Mouse (Mus musculus) spleen, adult 2 months (tissue): Measurements from ENCODE around the gene Sdk1. TPM values are rescaled to one million over a fixed set of nuclear protein-coding genes. Genes with fewer than 3 reads are reported as not detected.
A peak's percentile ranks its signal among the peaks of the same experiment; 100 is the strongest.

ENCODE experiments used
- DNase-seq, 2 experiments: peaks; one replicate each; pipeline versions ENCODE4 v3.0.0 to v3.0.0-alpha.2; 2012 to 2021; ENCODE audit warnings: low spot score in 2 of 2, low read depth in 1 of 2
- H3K27ac ChIP-seq: fragments of 200-500 bp; 2 replicates; pipeline ENCODE4 v1.5.1; 2012; ENCODE audit warnings: low read length, inconsistent platforms; ENCODE audit not compliant: insufficient read depth
- H3K27me3 ChIP-seq: fragments of 200-500 bp; 2 replicates; pipeline ENCODE4 v1.6.1; 2012; ENCODE audit warnings: mild to moderate bottlenecking, moderate library complexity, low read length, inconsistent platforms; ENCODE audit not compliant: control insufficient read depth, insufficient read depth
- H3K36me3 ChIP-seq: fragments of 200-500 bp; 2 replicates; pipeline ENCODE4 v1.6.1; 2012; ENCODE audit warnings: mild to moderate bottlenecking, low read length, inconsistent platforms; ENCODE audit not compliant: control insufficient read depth, insufficient read depth
- H3K4me1 ChIP-seq: fragments of 200-500 bp; 2 replicates; pipeline ENCODE4 v1.6.1; 2011; ENCODE audit warnings: inconsistent platforms; ENCODE audit not compliant: control insufficient read depth, insufficient read depth, insufficient read length
- H3K4me3 ChIP-seq: fragments of 200-500 bp; 2 replicates; pipeline ENCODE4 v1.5.1; 2011; ENCODE audit warnings: mild to moderate bottlenecking, inconsistent platforms; ENCODE audit not compliant: insufficient read depth, insufficient read length; ENCODE audit errors: extremely low read depth
- CTCF ChIP-seq: fragments of 200-500 bp; IDR thresholded peaks from 2 replicates; pipeline ENCODE4 v1.5.1; 2011; ENCODE audit warnings: mild to moderate bottlenecking, inconsistent platforms; ENCODE audit not compliant: insufficient read depth, insufficient read length, insufficient replicate concordance; ENCODE audit errors: extremely low read depth
- POLR2A ChIP-seq: fragments of 200-500 bp; IDR thresholded peaks from 2 replicates; pipeline ENCODE4 v1.6.1; 2011; ENCODE audit warnings: low read depth, low read length, inconsistent platforms
- WGBS: fragments of 180-500 bp; shearing (Covaris S2); methylation state at CpG from one replicate; pipeline ENCODE4 v1.1.7; 2018; 5-methylcytosine and 5-hydroxymethylcytosine counted together
- polyA plus RNA-seq: library from polyadenylated mRNA; depleted of rRNA; stranded (reverse); fragments of >200 nt; gene quantifications from 2 replicates; pipeline ENCODE4 v1.2.3, GENCODE M21; 2012

The Sdk1 gene
- polyA plus RNA-seq, 1 experiment: 0.62 TPM

DNA sequence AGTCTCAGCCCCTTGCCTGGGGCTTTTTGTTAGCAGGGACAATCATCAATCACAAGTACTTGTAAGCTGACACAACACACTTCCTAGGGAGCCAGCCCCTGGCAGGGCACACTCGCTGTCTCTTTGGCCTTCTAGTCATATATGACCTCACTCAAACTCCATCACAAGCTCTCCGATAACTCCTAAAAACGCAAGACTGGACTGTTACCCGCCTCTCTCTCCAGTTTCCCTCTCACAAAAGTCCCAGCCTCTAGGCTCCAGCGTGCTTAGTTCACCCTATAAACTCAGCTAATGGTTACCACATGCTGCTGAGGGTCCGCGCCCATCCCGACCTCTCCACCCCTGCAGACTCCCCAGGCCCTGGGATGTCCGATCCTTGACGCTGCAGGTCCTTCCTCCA is 849 bp upstream of the Sdk1 start:
- WGBS: 8% methylated on average over 10 of the region's 10 CpGs
- H3K4me1 ChIP-seq: peaks cover 5% of the 10 kb centered on the region; the same call in 1 of the 2 replicates
- no peak overlapping the region for H3K27ac ChIP-seq
- no peak overlapping the region for H3K4me3 ChIP-seq
- H3K36me3 ChIP-seq: no peaks in the 10 kb centered on the region
- no peak for TF ChIP-seq POLR2A
- TF ChIP-seq CTCF: no peak
- H3K27me3 ChIP-seq: peaks cover 26% of the 10 kb centered on the region
- DNase-seq: no peak

DNA sequence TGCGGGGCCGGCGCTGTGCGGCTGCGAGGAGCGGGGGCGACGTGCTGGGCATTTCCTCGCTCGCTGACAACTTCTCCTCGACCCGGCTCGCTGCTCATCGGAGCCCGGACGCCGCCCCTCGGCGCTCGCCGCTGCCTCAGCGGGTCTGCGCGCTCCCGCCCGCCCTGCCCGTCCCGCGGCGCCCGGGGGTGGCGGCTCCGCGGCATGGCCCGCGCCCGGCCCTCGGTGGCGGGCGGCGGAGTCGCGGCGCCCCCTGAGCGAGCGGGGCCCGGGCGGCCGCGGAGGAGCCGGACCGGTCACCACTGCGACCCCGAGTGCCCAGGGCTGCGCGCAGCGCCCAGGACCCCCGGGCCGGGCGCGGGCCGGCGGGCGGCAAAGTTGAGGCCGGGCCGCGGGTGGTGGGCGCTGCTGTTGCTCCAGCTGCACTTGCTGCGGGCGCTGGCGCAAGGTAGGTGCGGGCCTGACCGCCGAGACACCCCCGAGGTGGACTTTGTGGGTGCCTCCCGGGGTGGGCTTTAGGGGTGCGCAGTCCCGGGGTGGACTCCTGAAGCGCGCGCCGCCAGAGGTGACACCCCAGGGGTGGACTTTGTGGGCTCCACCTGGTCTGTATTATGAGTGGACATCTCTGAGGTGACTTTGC is 475 bp downstream of the Sdk1 start:
- DNase-seq: no peak
- peak overlapping the region; percentile 60 for H3K4me3 ChIP-seq
- whole genome bisulfite sequencing: 2% methylated on average over 75 of the region's 82 CpGs
- H3K36me3 ChIP-seq: no peaks in the 10 kb centered on the region
- peaks cover 5% of the 10 kb centered on the region; the same call in 1 of the 2 replicates for H3K4me1 ChIP-seq
- H3K27ac ChIP-seq: no peak overlapping the region
- TF ChIP-seq POLR2A (no peak), CTCF (no peak)
- H3K27me3 ChIP-seq: peaks cover 26% of the 10 kb centered on the region

DNA sequence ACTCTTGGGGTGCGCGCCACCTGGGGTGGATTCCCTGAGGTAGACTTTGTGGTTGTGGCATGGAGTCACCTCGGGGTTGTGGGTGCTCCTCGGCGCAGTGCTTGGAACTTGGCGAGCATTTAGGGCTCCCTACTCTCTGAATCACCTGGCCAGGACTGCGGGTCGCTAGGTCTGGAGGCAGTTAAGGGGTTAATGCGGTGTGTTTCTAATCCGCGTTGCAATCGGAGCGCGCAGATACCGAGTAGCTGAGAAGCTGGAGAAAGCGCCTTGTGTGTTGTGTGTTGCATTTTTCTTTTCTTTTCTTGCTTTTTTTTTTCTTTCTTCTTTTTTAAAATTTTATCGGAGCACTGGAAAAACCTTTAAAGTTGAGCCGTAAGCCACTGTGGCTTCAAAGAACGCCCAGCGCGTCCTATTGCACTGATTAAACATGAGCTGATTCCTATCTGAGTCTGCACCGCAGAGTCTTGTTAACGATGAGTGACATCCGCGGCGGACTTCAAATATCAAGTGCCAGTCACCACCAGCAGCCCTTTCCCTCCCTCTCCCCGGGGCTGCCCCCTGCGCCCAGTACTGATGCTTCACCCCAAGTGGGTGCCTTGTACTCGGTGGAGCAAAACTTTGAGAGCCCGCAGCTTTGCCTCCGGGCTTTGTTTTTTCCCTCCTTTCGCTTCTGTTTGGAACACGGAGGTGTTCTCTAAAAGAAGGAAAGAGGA is 2.1 kb downstream of the Sdk1 start:
- Histone ChIP-seq H3K4me1 (peaks cover 5% of the 10 kb centered on the region; the same call in 1 of the 2 replicates), H3K27ac (no peak overlapping the region), H3K4me3 (no peak overlapping the region), H3K36me3 (no peaks in the 10 kb centered on the region), H3K27me3 (peaks cover 24% of the 10 kb centered on the region)
- DNase-seq: no peak
- no peak for TF ChIP-seq CTCF
- no peak for TF ChIP-seq POLR2A
- 7% methylated on average over 33 of the region's 33 CpGs for WGBS

DNA sequence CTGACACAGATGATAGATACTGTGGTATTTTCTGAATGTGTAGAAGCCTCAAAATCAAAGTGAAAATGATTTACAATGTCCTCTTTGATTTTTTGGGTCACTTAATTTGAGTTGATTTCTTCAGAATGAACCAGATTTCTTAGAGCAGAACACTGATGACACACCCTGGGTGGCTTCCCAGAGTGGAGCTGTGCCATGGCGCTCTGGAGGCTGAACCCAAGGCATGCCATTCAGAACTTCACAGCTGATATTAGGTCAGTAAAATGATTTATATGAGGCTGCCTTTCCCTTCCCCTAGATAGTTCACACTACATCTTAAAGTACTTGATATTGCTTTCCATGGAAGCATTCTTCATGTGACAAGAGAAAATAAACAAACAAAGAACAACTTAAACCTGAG is 23.0 kb downstream of the Sdk1 start:
- Histone ChIP-seq H3K4me3 (no peak overlapping the region), H3K4me1 (no peaks in the 10 kb centered on the region), H3K27ac (no peak overlapping the region), H3K36me3 (no peaks in the 10 kb centered on the region), H3K27me3 (no peaks in the 10 kb centered on the region)
- no peak for TF ChIP-seq POLR2A
- no peak for TF ChIP-seq CTCF
- DNase-seq: no peak
- WGBS: 85% methylated on average over 1 of the region's 1 CpGs

DNA sequence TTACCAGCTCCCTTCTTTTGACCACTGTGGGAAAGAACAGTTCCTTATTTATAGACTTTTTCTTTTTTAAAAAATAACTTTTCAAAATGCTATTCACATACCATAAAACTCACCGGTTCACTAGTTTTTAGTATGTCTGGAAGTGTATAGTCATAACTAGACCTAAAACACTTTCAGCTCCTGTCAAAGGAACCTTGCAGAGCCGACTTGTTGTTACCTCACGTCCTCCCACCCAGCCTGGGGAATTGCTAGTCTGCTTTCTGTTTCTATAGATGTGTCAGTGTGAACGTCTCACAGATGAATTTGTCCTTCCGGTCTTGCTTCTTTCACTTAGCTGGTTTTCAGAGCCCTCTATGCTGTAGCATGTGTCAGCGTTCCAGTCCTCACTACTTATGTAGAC is 35.8 kb downstream of the Sdk1 start:
- WGBS: 84% methylated on average over 6 of the region's 6 CpGs
- DNase-seq: no peak
- Histone ChIP-seq H3K27me3 (no peaks in the 10 kb centered on the region), H3K4me1 (no peaks in the 10 kb centered on the region), H3K36me3 (no peaks in the 10 kb centered on the region), H3K4me3 (no peak overlapping the region), H3K27ac (no peak overlapping the region)
- TF ChIP-seq CTCF (no peak), POLR2A (no peak)

DNA sequence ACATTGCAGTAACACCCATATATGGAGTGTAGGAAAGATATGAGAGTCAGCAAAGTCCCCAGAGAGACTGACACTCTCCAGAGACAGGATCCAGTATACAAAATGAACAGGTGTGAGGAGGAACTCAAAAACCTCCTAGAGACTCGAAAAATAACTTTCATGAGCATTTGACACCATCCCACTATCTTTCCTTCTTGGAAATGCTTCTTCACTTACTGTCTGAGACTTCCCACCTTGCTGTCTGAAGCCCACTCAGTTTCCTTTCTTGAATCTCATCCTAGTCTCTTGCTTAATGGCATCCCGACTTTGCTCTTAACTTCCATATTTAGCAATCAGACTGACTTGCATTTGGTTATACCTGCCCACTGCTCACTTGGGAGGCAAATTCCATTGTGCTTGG is 40.5 kb downstream of the Sdk1 start:
- TF ChIP-seq CTCF: no peak
- no peaks in the 10 kb centered on the region for H3K27me3 ChIP-seq
- H3K4me1 ChIP-seq: no peaks in the 10 kb centered on the region
- no peak for DNase-seq
- no peak overlapping the region for H3K4me3 ChIP-seq
- WGBS: 70% methylated on average over 2 of the region's 2 CpGs
- H3K27ac ChIP-seq: no peak overlapping the region
- no peaks in the 10 kb centered on the region for H3K36me3 ChIP-seq

DNA sequence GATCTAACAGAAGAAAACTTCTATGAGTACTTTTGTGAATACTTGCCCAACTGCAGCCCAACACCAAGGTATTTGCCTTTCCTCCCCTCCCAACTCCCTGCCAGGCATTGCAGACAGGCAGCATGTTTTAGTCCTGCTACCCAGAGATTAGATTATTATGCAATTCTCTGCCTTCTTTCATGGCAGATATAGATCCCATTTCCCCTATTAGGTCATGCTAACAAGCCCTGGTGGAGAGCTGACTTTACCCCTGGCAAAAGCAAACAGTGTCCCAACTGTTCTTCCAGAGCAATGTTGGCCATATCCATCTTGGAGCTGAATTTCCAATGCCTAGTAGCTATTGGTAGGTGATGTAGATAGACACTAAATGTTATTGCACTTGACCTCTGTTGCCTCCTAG is 48.3 kb downstream of the Sdk1 start:
- no peak overlapping the region for H3K27ac ChIP-seq
- H3K27me3 ChIP-seq: no peaks in the 10 kb centered on the region
- TF ChIP-seq POLR2A: no peak
- TF ChIP-seq CTCF: no peak
- DNase-seq: no peak
- H3K4me3 ChIP-seq: no peak overlapping the region
- H3K4me1 ChIP-seq: no peaks in the 10 kb centered on the region
- H3K36me3 ChIP-seq: no peaks in the 10 kb centered on the region

DNA sequence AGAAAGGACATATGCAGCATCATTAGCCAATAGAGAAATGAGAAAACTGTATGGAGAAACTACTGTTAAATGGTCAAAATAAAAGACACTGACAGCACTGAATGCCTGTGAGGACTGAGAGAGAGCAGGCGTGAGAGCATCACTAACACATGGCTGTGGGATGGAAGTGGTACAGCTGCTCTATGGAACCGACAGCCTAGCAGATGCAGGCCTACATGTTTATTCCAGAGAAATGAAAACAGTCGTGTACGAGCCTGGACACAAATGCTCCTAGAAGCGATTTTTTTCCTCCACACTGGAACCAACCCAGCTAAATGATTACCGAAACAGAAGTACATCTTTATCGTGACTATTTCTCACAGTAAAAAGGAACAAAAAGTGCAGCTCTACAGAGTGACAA is 54.0 kb downstream of the Sdk1 start:
- DNase-seq: no peak
- TF ChIP-seq POLR2A: no peak
- no peak for TF ChIP-seq CTCF
- 89% methylated on average over 7 of the region's 7 CpGs for WGBS

More for the DNA sequence above, 54.0 kb downstream of the Sdk1 start:
- H3K4me1 ChIP-seq: no peaks in the 10 kb centered on the region
- H3K27me3 ChIP-seq: no peaks in the 10 kb centered on the region
- no peaks in the 10 kb centered on the region for H3K36me3 ChIP-seq
- H3K4me3 ChIP-seq: no peak overlapping the region
- no peak overlapping the region for H3K27ac ChIP-seq
